Mouse (Mus musculus) CH12.LX (cell line): ENCODE results near the gene Peli1. TPM values are rescaled to one million over a fixed set of nuclear protein-coding genes. Genes with fewer than 3 reads are reported as not detected.

Experiments used
- DNase-seq: peaks from one replicate; pipeline ENCODE4 v3.0.0-alpha.2; 2013; ENCODE audit errors: extremely low read depth
- H3K27ac ChIP-seq: 2 replicates; pipeline ENCODE4 v1.5.1; 2012; ENCODE audit warnings: low read depth, mild to moderate bottlenecking, control low read depth, moderate library complexity; ENCODE audit not compliant: insufficient read depth
- H3K27me3 ChIP-seq: replicated peaks from 2 replicates; pipeline ENCODE3; 2012; ENCODE audit warnings: inconsistent platforms
- H3K36me3 ChIP-seq, 2 experiments: replicated peaks in 1 of 2; 2 replicates each; pipeline versions ENCODE3 to v1.6.1; 2012; ENCODE audit warnings: inconsistent platforms in 1 of 2, low read length in 1 of 2, mild to moderate bottlenecking in 1 of 2, mixed read lengths in 1 of 2, moderate library complexity in 1 of 2; ENCODE audit not compliant: control insufficient read depth in 1 of 2, insufficient read depth in 1 of 2
- H3K4me1 ChIP-seq, 2 experiments: 2 replicates each; pipeline ENCODE4 v1.6.1; 2012; ENCODE audit warnings: inconsistent platforms in 1 of 2, moderate library complexity in 1 of 2; ENCODE audit not compliant: insufficient read depth in 2 of 2, control insufficient read depth in 1 of 2
- H3K4me2 ChIP-seq: 2 replicates; pipeline ENCODE4 v1.6.1; 2012; ENCODE audit warnings: low read depth, mild to moderate bottlenecking, control low read depth; ENCODE audit not compliant: poor library complexity, insufficient read depth, severe bottlenecking
- H3K4me3 ChIP-seq, 3 experiments: fragments of 150-350 bp in 1 of 3; sonication (generic) in 1 of 3; replicated peaks in 1 of 3; 2 replicates each; pipeline versions ENCODE3 to v1.5.1; 2011 to 2012; ENCODE audit warnings: low read depth in 2 of 3, low read length in 2 of 3, mild to moderate bottlenecking in 2 of 3, moderate library complexity in 2 of 3, control low read depth in 1 of 3, improper control_type of control experiment in 1 of 3, inconsistent platforms in 1 of 3, mixed read lengths in 1 of 3; ENCODE audit not compliant: poor library complexity in 1 of 3
- H3K79me2 ChIP-seq: replicated peaks from 2 replicates; pipeline ENCODE4 v1.6.1; 2012; ENCODE audit warnings: mild to moderate bottlenecking, moderate library complexity; ENCODE audit not compliant: control insufficient read depth, poor library complexity, insufficient read depth, severe bottlenecking; ENCODE audit errors: extremely low read depth
- H3K9ac ChIP-seq: 2 replicates; pipeline ENCODE4 v1.6.1; 2012; ENCODE audit warnings: low read depth, mild to moderate bottlenecking, control low read depth, moderate library complexity; ENCODE audit not compliant: insufficient read depth
- H3K9me3 ChIP-seq: replicated peaks from 2 replicates; pipeline ENCODE3; 2012; ENCODE audit warnings: low read length, inconsistent platforms, mixed read lengths
- E2F4 ChIP-seq: IDR thresholded peaks from 2 replicates; pipeline ENCODE4 v1.6.1; 2011; ENCODE audit warnings: low read depth, low read length, improper control_type of control experiment; ENCODE audit not compliant: insufficient replicate concordance
- ELF1 ChIP-seq: IDR thresholded peaks from 2 replicates; pipeline ENCODE4 v1.6.1; 2014; ENCODE audit warnings: low read depth, mild to moderate bottlenecking, inconsistent platforms, low read length, improper control_type of control experiment
- EP300 ChIP-seq: IDR thresholded peaks from 2 replicates; pipeline ENCODE4 v1.6.1; 2011; ENCODE audit warnings: low read length, improper control_type of control experiment
- GABPA ChIP-seq: IDR thresholded peaks from 2 replicates; pipeline ENCODE4 v1.6.1; 2012; ENCODE audit warnings: low read depth, low read length, improper control_type of control experiment, inconsistent platforms; ENCODE audit not compliant: insufficient replicate concordance
- HCFC1 ChIP-seq: IDR thresholded peaks from 2 replicates; pipeline ENCODE4 v1.6.1; 2012; ENCODE audit warnings: low read depth, mild to moderate bottlenecking, inconsistent platforms, low read length, improper control_type of control experiment
- JUN ChIP-seq: IDR thresholded peaks from 2 replicates; pipeline ENCODE4 v1.6.1; 2011; ENCODE audit warnings: low read depth, mild to moderate bottlenecking, low read length, improper control_type of control experiment, moderate library complexity; ENCODE audit not compliant: insufficient read depth
- NELFE ChIP-seq: IDR thresholded peaks from 2 replicates; pipeline ENCODE4 v1.6.1; 2011; ENCODE audit warnings: low read depth, low read length, improper control_type of control experiment
- NRF1 ChIP-seq: IDR thresholded peaks from 2 replicates; pipeline ENCODE4 v1.6.1; 2014; ENCODE audit warnings: low read depth, mild to moderate bottlenecking, inconsistent platforms, low read length, improper control_type of control experiment, moderate library complexity
- RCOR1 ChIP-seq: conservative IDR thresholded peaks from 2 replicates; pipeline ENCODE4 v1.6.1; 2012; ENCODE audit warnings: low read depth, mild to moderate bottlenecking, inconsistent platforms, low read length, improper control_type of control experiment
- SIN3A ChIP-seq: IDR thresholded peaks from 2 replicates; pipeline ENCODE4 v1.6.1; 2012; ENCODE audit warnings: low read length, improper control_type of control experiment, inconsistent platforms
- SMC3 ChIP-seq: IDR thresholded peaks from 2 replicates; pipeline ENCODE4 v1.6.1; 2011; ENCODE audit warnings: low read depth, low read length, improper control_type of control experiment
- TCF12 ChIP-seq: IDR thresholded peaks from 2 replicates; pipeline ENCODE4 v1.6.1; 2014; ENCODE audit warnings: low read depth, mild to moderate bottlenecking, inconsistent platforms, low read length, improper control_type of control experiment
- USF1 ChIP-seq: IDR thresholded peaks from 2 replicates; pipeline ENCODE4 v1.6.1; 2014; ENCODE audit warnings: low read depth, mild to moderate bottlenecking, inconsistent platforms, low read length, improper control_type of control experiment
- dilution Hi-C: fragments of 300-500 bp; cut with MboI; formaldehyde crosslinking; loops from 2 replicates; pipeline ENCODE4 v1.14.3; 2020; ENCODE audit warnings: low sequenced_read_pairs; ENCODE audit not compliant: extremely low pct_unique_long_range_greater_than_20kb, extremely low pct_ligation_motif_present
- in situ Hi-C: fragments of 300-500 bp; cut with MboI; formaldehyde crosslinking; loops from 3 replicates; pipeline ENCODE4 v1.14.3; 2019; ENCODE audit warnings: low sequenced_read_pairs, low pct_ligation_motif_present, low pct_unique_long_range_greater_than_20kb, mixed read lengths
- polyA plus RNA-seq: library from polyadenylated mRNA; unstranded; fragments of >175 nt; gene quantifications from 2 replicates; pipeline ENCODE4 v1.2.1, GENCODE M21; 2012; ENCODE audit warnings: low read depth; ENCODE audit not compliant: insufficient read length
- total RNA-seq, 2 experiments: library from RNA; depleted of rRNA; stranded (reverse); fragments of 300-350 nt in 1 of 2; fragments of >200 nt in 1 of 2; gene quantifications; 2 replicates each; pipeline ENCODE4 v1.2.3; 2012 to 2014

The Peli1 gene
- total and polyA plus RNA-seq, 3 experiments: 6.7 to 25.9 (median 14.8) TPM

DNA sequence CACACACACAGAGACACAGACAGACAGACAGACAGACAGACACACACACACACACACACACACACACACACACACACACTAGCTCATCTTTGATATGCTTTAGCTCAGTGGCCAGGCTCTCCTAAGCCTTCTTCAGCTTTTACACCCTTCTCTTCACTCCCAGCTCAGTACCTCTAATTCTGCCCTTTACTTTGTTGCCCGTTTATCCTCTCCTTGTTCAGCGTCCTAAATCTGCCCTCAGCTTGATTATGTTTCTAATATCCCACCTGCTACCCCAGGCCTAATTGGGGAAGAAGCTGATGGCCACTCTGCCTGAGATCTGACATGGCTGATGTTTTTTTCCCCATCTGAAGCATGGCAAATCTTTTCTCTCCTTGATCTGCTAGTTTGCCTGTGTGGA is 2.7 kb upstream of the Peli1 start:
- in situ Hi-C loops: no loop called here
- Histone ChIP-seq H3K27ac (no peak overlapping the region), H3K4me3 (no peak overlapping the region)
- TF ChIP-seq HCFC1: no peak
- no peak for TF ChIP-seq NRF1
- TF ChIP-seq EP300: no peak
- no peak for TF ChIP-seq USF1
- TF ChIP-seq E2F4: no peak
- TF ChIP-seq GABPA: no peak
- no peak for TF ChIP-seq RCOR1
- TF ChIP-seq JUN: no peak
- no peak for TF ChIP-seq TCF12
- no peak for TF ChIP-seq SMC3
- TF ChIP-seq NELFE: no peak
- TF ChIP-seq, all 38 proteins: peak for 0
- H3K27me3 ChIP-seq: no peaks in the 10 kb centered on the region
- no peak overlapping the region for H3K4me2 ChIP-seq
- no peak overlapping the region for H3K9ac ChIP-seq
- H3K9me3 ChIP-seq: no peaks in the 10 kb centered on the region
- peaks cover 6% of the 10 kb centered on the region for H3K79me2 ChIP-seq
- dilution Hi-C loops: no loop called here
- DNase-seq: no peak
- peaks cover 3 to 22% of the 10 kb centered on the region in 2 experiments for H3K4me1 ChIP-seq
- no peaks in the 10 kb centered on the region for H3K36me3 ChIP-seq

DNA sequence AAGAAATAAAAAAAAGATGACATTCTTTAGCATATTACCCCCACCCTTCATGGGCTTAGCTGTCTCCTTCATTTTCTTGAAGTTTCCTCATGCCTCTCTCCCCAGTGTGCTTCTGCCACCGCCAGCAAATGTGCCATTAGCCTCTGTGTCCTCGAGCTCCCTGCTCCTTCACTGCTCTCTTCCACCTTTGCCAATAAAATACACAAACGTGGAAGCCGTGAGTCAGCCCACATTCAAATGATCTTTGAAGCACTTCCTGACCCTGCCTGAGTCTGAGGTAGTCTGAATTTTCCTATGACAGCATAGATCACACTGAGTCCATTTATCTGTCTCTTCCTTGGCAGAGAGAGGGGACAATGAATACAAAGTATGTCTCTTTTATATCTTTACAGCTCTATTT is 1.5 kb upstream of the Peli1 start:
- DNase-seq: peak; percentile 57
- dilution Hi-C loops: no loop called here
- Histone ChIP-seq H3K27ac (no peak overlapping the region), H3K4me3 (no peak overlapping the region), H3K4me2 (no peak overlapping the region; the same call in 1 of the 2 replicates), H3K9me3 (no peaks in the 10 kb centered on the region), H3K79me2 (peaks cover 13% of the 10 kb centered on the region), H3K27me3 (no peaks in the 10 kb centered on the region), H3K4me1 (peaks cover 3 to 34% of the 10 kb centered on the region in 2 experiments)
- TF ChIP-seq ELF1 (0 out of 2 replicates have a peak, but pooled peaks have one; percentile 22), SIN3A (no peak)
- TF ChIP-seq, all 38 proteins: peak for 1
- H3K9ac ChIP-seq: no peak overlapping the region
- in situ Hi-C loops: no loop called here
- H3K36me3 ChIP-seq: peaks cover 0 to under 1% of the 10 kb centered on the region in 2 experiments
